Mouse (Mus musculus) stomach, embryonic 15.5 days (tissue): Measurements from ENCODE around the gene a. TPM values are rescaled to one million over a fixed set of nuclear protein-coding genes. Genes with fewer than 3 reads are reported as not detected.

Experiments
- ATAC-seq: fragments of 200-750 bp; cut with Nextera tagmentation; 2 replicates; pipeline ENCODE4 v1.8.0; 2017; ENCODE audit warnings: low read depth, moderate number of reproducible peaks, moderate TSS enrichment; ENCODE audit not compliant: insufficient read depth, low FRiP score
- H3K27ac ChIP-seq: fragments of 300-500 bp; sonication (generic); 2 replicates; pipeline ENCODE4 v1.5.1; 2015; ENCODE audit warnings: mild to moderate bottlenecking, inconsistent platforms
- H3K27me3 ChIP-seq: fragments of 300-500 bp; sonication (generic); replicated peaks from 2 replicates; pipeline ENCODE4 v1.6.1; 2015; ENCODE audit warnings: inconsistent platforms
- H3K36me3 ChIP-seq: fragments of 300-500 bp; sonication (generic); 2 replicates; pipeline ENCODE4 v1.6.1; 2015; ENCODE audit warnings: inconsistent platforms
- H3K4me1 ChIP-seq: fragments of 300-500 bp; sonication (generic); 2 replicates; pipeline ENCODE4 v1.6.1; 2015; ENCODE audit warnings: inconsistent platforms
- H3K4me2 ChIP-seq: fragments of 300-500 bp; sonication (generic); 2 replicates; pipeline ENCODE4 v1.6.1; 2015; ENCODE audit warnings: mild to moderate bottlenecking, inconsistent platforms
- H3K4me3 ChIP-seq: fragments of 300-500 bp; sonication (generic); replicated peaks from 2 replicates; pipeline ENCODE4 v1.5.1; 2015; ENCODE audit warnings: inconsistent platforms
- H3K9ac ChIP-seq: fragments of 300-500 bp; sonication (generic); 2 replicates; pipeline ENCODE4 v1.6.1; 2015; ENCODE audit warnings: inconsistent platforms
- H3K9me3 ChIP-seq: fragments of 300-500 bp; sonication (generic); 2 replicates; pipeline ENCODE4 v1.6.1; 2016; ENCODE audit warnings: inconsistent platforms
- WGBS: fragments of 180-500 bp; shearing (Covaris S2); methylation state at CpG from one replicate; pipeline ENCODE4 v1.1.7; 2015; 5-methylcytosine and 5-hydroxymethylcytosine counted together
- polyA plus RNA-seq: library from polyadenylated mRNA; unstranded; fragments of >200 nt; fragmentation: Nextera tagmentation; extraction: Ambion mirVana; gene quantifications from 2 replicates; pipeline ENCODE4 v1.2.1, GENCODE M21; 2015

a gene
- polyA plus RNA-seq, 1 experiment from 2014 or later = 1.3 TPM

GRCm38 (mm10) chr2:154817788-154818187 lies 26.6 kb downstream of the a start:
- Histone ChIP-seq H3K9me3 (no peaks in the 10 kb centered on the region), H3K4me2 (no peak overlapping the region), H3K4me3 (no peak overlapping the region), H3K9ac (no peak overlapping the region), H3K27ac (no peak overlapping the region), H3K36me3 (no peaks in the 10 kb centered on the region), H3K27me3 (no peaks in the 10 kb centered on the region), H3K4me1 (peaks cover 7% of the 10 kb centered on the region)
- 28% methylated on average over 1 of the region's 1 CpGs for WGBS
- no peak for ATAC-seq

GRCm38 (mm10) chr2:154818599-154818998 lies 27.4 kb downstream of the a start:
- no peak overlapping the region for H3K27ac ChIP-seq
- peaks cover 7% of the 10 kb centered on the region for H3K4me1 ChIP-seq
- H3K4me3 ChIP-seq = no peak overlapping the region
- WGBS = 44% methylated on average over 1 of the region's 1 CpGs
- H3K36me3 ChIP-seq = no peaks in the 10 kb centered on the region
- H3K9ac ChIP-seq = no peak overlapping the region
- H3K4me2 ChIP-seq = no peak overlapping the region
- H3K9me3 ChIP-seq = no peaks in the 10 kb centered on the region
- H3K27me3 ChIP-seq = no peaks in the 10 kb centered on the region
- ATAC-seq = no peak

GRCm38 (mm10) chr2:154820346-154820745 lies 29.1 kb downstream of the a start:
- H3K4me2 ChIP-seq = no peak overlapping the region
- no peaks in the 10 kb centered on the region for H3K27me3 ChIP-seq
- H3K4me1 ChIP-seq = peaks cover 7% of the 10 kb centered on the region
- no peak overlapping the region for H3K9ac ChIP-seq
- ATAC-seq = no peak
- no peaks in the 10 kb centered on the region for H3K9me3 ChIP-seq
- H3K36me3 ChIP-seq = no peaks in the 10 kb centered on the region
- no peak overlapping the region for H3K4me3 ChIP-seq
- 63% methylated on average over 1 of the region's 1 CpGs for WGBS
- H3K27ac ChIP-seq = no peak overlapping the region

GRCm38 (mm10) chr2:154826054-154826538 lies 34.9 kb downstream of the a start:
- H3K9ac ChIP-seq = no peak overlapping the region
- ATAC-seq = no peak
- H3K9me3 ChIP-seq = no peaks in the 10 kb centered on the region
- H3K27ac ChIP-seq = no peak overlapping the region
- no peaks in the 10 kb centered on the region for H3K36me3 ChIP-seq
- H3K4me1 ChIP-seq = no peaks in the 10 kb centered on the region; the same call in 1 of the 2 replicates
- no peaks in the 10 kb centered on the region for H3K27me3 ChIP-seq
- no peak overlapping the region for H3K4me3 ChIP-seq
- no peak overlapping the region for H3K4me2 ChIP-seq
- 71% methylated on average over 1 of the region's 1 CpGs for WGBS

- Histone ChIP-seq H3K4me3 (no peak overlapping the region), H3K27me3 (no peaks in the 10 kb centered on the region), H3K9me3 (no peaks in the 10 kb centered on the region), H3K4me2 (no peak overlapping the region), H3K36me3 (no peaks in the 10 kb centered on the region), H3K4me1 (no peaks in the 10 kb centered on the region; the same call in 1 of the 2 replicates), H3K27ac (no peak overlapping the region), H3K9ac (no peak overlapping the region)
- WGBS = 76% methylated on average over 4 of the region's 4 CpGs
- ATAC-seq = no peak
Observed at GRCm38 (mm10) chr2:154827521-154827920, 36.3 kb downstream of the a start.

- H3K4me2 ChIP-seq = no peak overlapping the region
- no peaks in the 10 kb centered on the region for H3K9me3 ChIP-seq
- no peak overlapping the region for H3K9ac ChIP-seq
- 0 out of 2 replicates have a peak, but pooled peaks cover 3% of the 10 kb centered on the region for H3K4me1 ChIP-seq
- no peaks in the 10 kb centered on the region for H3K27me3 ChIP-seq
- H3K27ac ChIP-seq = no peak overlapping the region
- no peak overlapping the region for H3K4me3 ChIP-seq
- 71% methylated on average over 4 of the region's 4 CpGs for WGBS
- ATAC-seq = no peak
- no peaks in the 10 kb centered on the region for H3K36me3 ChIP-seq
Observed at GRCm38 (mm10) chr2:154832471-154832870, 41.3 kb downstream of the a start.

GRCm38 (mm10) chr2:154834149-154834865 lies 43.1 kb downstream of the a start:
- 92% methylated on average over 6 of the region's 6 CpGs for WGBS
- Histone ChIP-seq H3K4me1 (0 out of 2 replicates have a peak, but pooled peaks cover 3% of the 10 kb centered on the region), H3K4me3 (no peak overlapping the region), H3K27ac (no peak overlapping the region), H3K9me3 (no peaks in the 10 kb centered on the region), H3K36me3 (no peaks in the 10 kb centered on the region), H3K9ac (no peak overlapping the region), H3K27me3 (no peaks in the 10 kb centered on the region), H3K4me2 (no peak overlapping the region)
- ATAC-seq = no peak

GRCm38 (mm10) chr2:154836537-154836936 lies 45.3 kb downstream of the a start:
- Histone ChIP-seq H3K36me3 (no peaks in the 10 kb centered on the region), H3K27me3 (no peaks in the 10 kb centered on the region), H3K4me3 (no peak overlapping the region), H3K9ac (no peak overlapping the region), H3K4me1 (0 out of 2 replicates have a peak, but pooled peaks cover 3% of the 10 kb centered on the region), H3K9me3 (no peaks in the 10 kb centered on the region; the same call in 1 of the 2 replicates), H3K4me2 (no peak overlapping the region), H3K27ac (no peak overlapping the region)
- ATAC-seq = no peak
- 95% methylated on average over 2 of the region's 2 CpGs for WGBS

- ATAC-seq = no peak
Observed at GRCm38 (mm10) chr2:154848086-154848485, 56.9 kb downstream of the a start.

GRCm38 (mm10) chr2:154855383-154855782 lies 64.2 kb downstream of the a start:
- Histone ChIP-seq H3K4me3 (no peak overlapping the region), H3K4me2 (no peak overlapping the region), H3K4me1 (no peaks in the 10 kb centered on the region), H3K27ac (no peak overlapping the region), H3K9ac (no peak overlapping the region), H3K36me3 (peaks cover 9% of the 10 kb centered on the region), H3K9me3 (no peaks in the 10 kb centered on the region), H3K27me3 (no peaks in the 10 kb centered on the region)
- no peak for ATAC-seq
- WGBS = 67% methylated on average over 1 of the region's 1 CpGs

More at GRCm38 (mm10) chr2:154848086-154848485, 56.9 kb downstream of the a start:
- H3K27ac ChIP-seq = no peak overlapping the region
- no peaks in the 10 kb centered on the region for H3K4me1 ChIP-seq
- H3K36me3 ChIP-seq = peaks cover 3% of the 10 kb centered on the region; the same call in 1 of the 2 replicates
- H3K4me2 ChIP-seq = no peak overlapping the region
- no peak overlapping the region for H3K9ac ChIP-seq
- no peaks in the 10 kb centered on the region for H3K27me3 ChIP-seq
- H3K4me3 ChIP-seq = no peak overlapping the region
- no peaks in the 10 kb centered on the region for H3K9me3 ChIP-seq

- no peak overlapping the region for H3K27ac ChIP-seq
- no peaks in the 10 kb centered on the region for H3K4me1 ChIP-seq
- no peak overlapping the region for H3K4me2 ChIP-seq
- H3K9ac ChIP-seq = no peak overlapping the region
- ATAC-seq = no peak
- no peaks in the 10 kb centered on the region for H3K9me3 ChIP-seq
- no peaks in the 10 kb centered on the region for H3K27me3 ChIP-seq
- no peak overlapping the region for H3K4me3 ChIP-seq
- WGBS = 92% methylated on average over 13 of the region's 13 CpGs
- peaks cover 56% of the 10 kb centered on the region for H3K36me3 ChIP-seq
Observed at GRCm38 (mm10) chr2:154863672-154864071, 72.5 kb downstream of the a start.

- H3K4me2 ChIP-seq = no peak overlapping the region
- no peak overlapping the region for H3K4me3 ChIP-seq
- H3K9ac ChIP-seq = no peak overlapping the region
- no peaks in the 10 kb centered on the region for H3K4me1 ChIP-seq
- no peak for ATAC-seq
- no peaks in the 10 kb centered on the region for H3K9me3 ChIP-seq
- no peak overlapping the region for H3K27ac ChIP-seq
- H3K36me3 ChIP-seq = peaks cover 61% of the 10 kb centered on the region
- WGBS = 76% methylated on average over 3 of the region's 3 CpGs
- no peaks in the 10 kb centered on the region for H3K27me3 ChIP-seq
Observed at GRCm38 (mm10) chr2:154865696-154866095, 74.5 kb downstream of the a start.
